Mouse (Mus musculus): Measurements from ENCODE around the gene Pgam2.

DNA sequence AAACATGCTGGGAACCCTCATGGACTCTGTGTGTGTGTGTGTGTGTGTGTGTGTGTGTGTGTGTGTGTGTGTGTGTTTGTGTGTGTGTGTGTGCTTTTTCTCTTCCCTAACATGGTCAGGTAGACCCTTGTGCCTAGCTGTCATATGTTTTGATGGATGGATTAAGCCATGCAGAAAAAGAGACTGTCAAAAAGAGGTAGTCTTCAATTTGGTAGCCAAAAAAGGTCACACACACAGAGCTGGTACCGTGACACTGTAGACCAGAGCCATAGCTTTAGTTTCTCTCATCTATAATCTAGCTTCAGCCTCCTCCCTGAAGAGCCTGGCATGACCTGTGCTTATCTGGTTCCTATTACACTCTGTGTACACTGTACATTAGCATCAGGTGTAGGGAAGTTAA is 13.1 kb downstream of the Pgam2 start:
- TF ChIP-seq GATA1 (IDR thresholded peaks at IDR 0.05; ENCODE audit: borderline replicate concordance, low read length) = no peak
- no peak for TF ChIP-seq FLI1 (IDR thresholded peaks at IDR 0.05; ENCODE audit: low read length)
